Mouse (Mus musculus) midbrain, embryonic 11.5 days (tissue): ENCODE results near the gene Ranbp9. TPM values are rescaled to one million over a fixed set of nuclear protein-coding genes. Genes with fewer than 3 reads are reported as not detected.

Experiments
- polyA plus RNA-seq: library from polyadenylated mRNA; unstranded; fragments of >200 nt; fragmentation: Nextera tagmentation; extraction: Ambion mirVana; gene quantifications from 2 replicates; pipeline ENCODE4 v1.2.1, GENCODE M21; 2014

Ranbp9 gene
- polyA plus RNA-seq, 1 experiment from 2014 or later, result 10.9 TPM

Other genes starting within 250 kb of the Ranbp9 start
- 0.53 and 0.77 TPM in 2 replicates for gene Gfod1, start 177.1 kb downstream of the Ranbp9 start, polyA plus RNA-seq
- 25.5 and 26.6 TPM in 2 replicates for gene Sirt5, start 115.8 kb downstream of the Ranbp9 start, polyA plus RNA-seq
- 236 and 255 TPM in 2 replicates for gene Nol7, start 82.9 kb downstream of the Ranbp9 start, polyA plus RNA-seq
- gene Mcur1, start 78.9 kb upstream of the Ranbp9 start, polyA plus RNA-seq, result 10.8 and 11.2 TPM in 2 replicates
- gene Rnf182, start 134.4 kb upstream of the Ranbp9 start, polyA plus RNA-seq, result 7.6 and 7.7 TPM in 2 replicates